Mouse (Mus musculus) C2C12 (cell line): ENCODE measurements around the gene Khdc1b.

ENCODE experiments used
- CEBPB ChIP-seq: IDR thresholded peaks from one replicate; pipeline ENCODE4 v1.6.1; 2011; ENCODE audit warnings: low read depth, mild to moderate bottlenecking, control low read depth, moderate library complexity
- CTCF ChIP-seq: IDR thresholded peaks from one replicate; pipeline ENCODE4 v1.5.1; 2011; ENCODE audit not compliant: control insufficient read depth, insufficient read depth, insufficient read length
- FOSL1 ChIP-seq: IDR thresholded peaks from one replicate; pipeline ENCODE4 v1.8.0; 2011; ENCODE audit warnings: mild to moderate bottlenecking, low read length; ENCODE audit not compliant: poor library complexity, insufficient read depth, severe bottlenecking
- MAX ChIP-seq: IDR thresholded peaks from one replicate; pipeline ENCODE4 v1.6.1; 2011; ENCODE audit warnings: mild to moderate bottlenecking, control low read depth
- MYOD1 ChIP-seq: IDR thresholded peaks from one replicate; pipeline ENCODE4 v1.6.1; 2011; ENCODE audit warnings: low read depth; ENCODE audit not compliant: control insufficient read depth, insufficient read length
- MYOG ChIP-seq: IDR thresholded peaks from one replicate; pipeline ENCODE4 v1.6.1; 2011; ENCODE audit not compliant: control insufficient read depth, insufficient read length; ENCODE audit errors: extremely low read depth
- USF1 ChIP-seq: IDR thresholded peaks from one replicate; pipeline ENCODE4 v1.6.1; 2011; ENCODE audit warnings: low read depth, mild to moderate bottlenecking, control low read depth, moderate library complexity

DNA sequence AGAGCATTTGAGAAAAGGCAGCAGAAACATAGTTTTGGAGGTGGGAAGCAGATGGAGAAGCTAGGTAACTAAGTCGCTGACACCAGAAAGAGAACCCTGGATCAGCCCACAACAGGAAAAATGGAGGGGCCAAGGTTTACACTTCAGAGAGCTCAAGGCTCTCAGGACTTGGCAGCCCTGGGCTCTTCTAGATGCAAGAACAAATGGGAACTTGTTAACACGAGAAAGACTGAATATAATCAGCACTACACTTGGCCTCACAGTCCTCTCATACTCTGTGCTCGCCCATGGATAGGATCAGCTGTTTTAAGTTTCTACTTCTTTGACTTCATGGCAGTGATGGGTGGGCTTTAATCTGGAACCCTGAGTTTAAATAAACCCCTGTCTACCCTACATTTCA lies 51.5 kb downstream of the Khdc1b start:
- TF ChIP-seq CTCF (no peak), MAX (no peak), CEBPB (no peak), USF1 (no peak), FOSL1 (no peak), MYOG (no peak), MYOD1 (no peak)
